Mouse (Mus musculus): ENCODE measurements around the gene Gm3373. TPM values are rescaled to one million over a fixed set of nuclear protein-coding genes. Genes with fewer than 3 reads are reported as not detected.
"Not testable (repeated sequence)": the region's sequence is repeated elsewhere in the genome, so short reads cannot be mapped to it uniquely, and the experiment has no call there.

The Gm3373 gene
- 1.1 and 1.9 TPM in 2 replicates for polyA plus RNA-seq (2012; rRNA removed)

GRCm38 (mm10) chr14:5741477-5741876, at the start of gene Gm3373:
Gm3373 (minus strand) TSS chr14:5741577.
- not testable (repeated sequence) for DNase-seq (ENCODE audit: low spot score)

- not testable (repeated sequence) for DNase-seq (ENCODE audit: low spot score)
Measured at GRCm38 (mm10) chr14:5687357-5687756, 54.0 kb downstream of the Gm3373 start, which contains the start of gene Gm9603. Gm9603 (minus strand) TSS chr14:5687457.

Other genes starting within 250 kb of the Gm3373 start
- 0.18 and 0.19 TPM in 2 replicates for gene Gm3488, start 239.9 kb downstream of the Gm3373 start, polyA plus RNA-seq (2012; rRNA removed)
- gene Gm3532, start 203.1 kb downstream of the Gm3373 start, polyA plus RNA-seq (2012; rRNA removed): not detected in 2 replicates
- not detected in 2 replicates for gene Gm8265, start 108.5 kb downstream of the Gm3373 start, polyA plus RNA-seq (2012; rRNA removed)
- not detected in 2 replicates for gene Gm9603, start 54.1 kb downstream of the Gm3373 start, polyA plus RNA-seq (2012; rRNA removed)
- gene Gm3383, start 66.4 kb upstream of the Gm3373 start, polyA plus RNA-seq (2012; rRNA removed): 3.3 and 4.5 TPM in 2 replicates
- gene Gm3424, start 88.8 kb upstream of the Gm3373 start, polyA plus RNA-seq (2012; rRNA removed): not detected in 2 replicates
- gene Gm8237, start 138.8 kb upstream of the Gm3373 start, polyA plus RNA-seq (2012; rRNA removed): 0.32 and 0.37 TPM in 2 replicates
- gene Gm3248, start 220.2 kb upstream of the Gm3373 start, polyA plus RNA-seq (2012; rRNA removed): 3.4 and 4.9 TPM in 2 replicates
- not detected in 2 replicates for gene Gm3453, start 237.6 kb upstream of the Gm3373 start, polyA plus RNA-seq (2012; rRNA removed)

Data from urinary bladder, adult 2 months (tissue).